Mouse (Mus musculus) kidney, adult 11 months (tissue): ENCODE measurements at regions not wholly inside any gene's neighbourhood (a gene's known extent, or its start where the extent isn't known, plus 50 kb on each side); places are given as distances from the start of the nearest gene placed in this dataset.
"Not testable (repeated sequence)": the region's sequence is repeated elsewhere in the genome, so short reads cannot be mapped to it uniquely, and the experiment has no call there.

Experiments used
- DNase-seq: peaks from one replicate; pipeline ENCODE4 v3.0.0; 2022

GRCm38 (mm10) chr4:8462414-8462813 is 223.6 kb upstream of the Car8 start:
- not testable (repeated sequence) for DNase-seq

DNA sequence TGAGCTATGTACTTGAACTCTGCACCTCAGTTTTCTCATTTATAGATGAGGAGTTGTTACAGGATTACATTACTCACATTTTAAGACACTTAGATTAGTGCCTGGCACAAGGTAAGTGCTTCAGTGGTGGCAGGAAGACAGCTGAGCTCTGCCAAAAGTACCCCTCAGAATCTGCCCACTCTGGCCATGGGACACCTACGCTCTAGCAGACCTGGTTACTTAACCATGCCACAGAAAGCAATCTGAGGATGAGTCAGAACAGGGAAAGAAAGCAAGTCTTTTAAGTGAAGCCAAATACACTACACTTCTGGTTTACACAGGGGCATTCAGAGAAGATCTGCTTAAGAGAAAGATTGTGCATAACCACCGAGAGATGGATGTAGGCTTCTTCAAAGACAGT is 215.5 kb upstream of the Car8 start:
- no peak for DNase-seq

- DNase-seq: no peak
These were observed 193.6 kb upstream of the Car8 start for GRCm38 (mm10) chr4:8432393-8432792.

- DNase-seq: no peak
These were observed 192.1 kb upstream of the Car8 start for GRCm38 (mm10) chr4:8431032-8431332.

DNA sequence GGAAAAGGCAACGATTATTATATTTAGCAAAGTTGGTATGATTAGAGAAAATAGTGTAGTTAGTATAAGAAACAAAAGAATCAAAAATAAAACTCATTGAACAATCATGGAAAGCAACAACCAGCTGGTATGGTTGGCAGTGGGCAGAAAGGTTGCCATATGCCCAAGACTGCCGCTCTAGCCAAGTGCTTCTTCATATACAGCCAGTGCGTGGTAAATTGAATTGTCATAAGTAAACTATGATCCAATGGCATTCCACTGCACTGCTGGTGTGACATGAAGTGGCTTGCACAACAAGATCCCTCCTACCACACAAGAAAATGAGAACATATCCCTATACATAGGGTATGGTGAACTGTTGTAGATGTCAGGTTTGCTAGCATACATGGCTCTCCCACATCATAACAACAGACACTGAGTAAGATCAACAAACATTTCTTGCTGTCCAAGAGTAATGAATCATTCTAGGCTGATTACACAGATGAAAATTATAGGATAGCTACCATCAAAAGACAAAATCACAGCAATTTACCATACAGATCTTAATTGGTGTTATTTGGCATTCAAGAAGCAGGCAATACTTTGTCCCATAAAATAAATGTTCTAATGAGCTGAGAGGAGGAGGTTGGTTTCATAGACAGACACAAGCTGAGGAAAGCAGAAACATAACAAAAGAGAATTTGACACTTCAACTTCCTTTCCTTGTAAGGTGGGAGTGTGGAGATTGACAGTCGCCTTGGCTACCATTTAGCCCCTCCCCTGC is 191.6 kb upstream of the Car8 start:
- no peak for DNase-seq

GRCm38 (mm10) chr4:8429771-8430170 is 190.9 kb upstream of the Car8 start:
- no peak for DNase-seq

DNA sequence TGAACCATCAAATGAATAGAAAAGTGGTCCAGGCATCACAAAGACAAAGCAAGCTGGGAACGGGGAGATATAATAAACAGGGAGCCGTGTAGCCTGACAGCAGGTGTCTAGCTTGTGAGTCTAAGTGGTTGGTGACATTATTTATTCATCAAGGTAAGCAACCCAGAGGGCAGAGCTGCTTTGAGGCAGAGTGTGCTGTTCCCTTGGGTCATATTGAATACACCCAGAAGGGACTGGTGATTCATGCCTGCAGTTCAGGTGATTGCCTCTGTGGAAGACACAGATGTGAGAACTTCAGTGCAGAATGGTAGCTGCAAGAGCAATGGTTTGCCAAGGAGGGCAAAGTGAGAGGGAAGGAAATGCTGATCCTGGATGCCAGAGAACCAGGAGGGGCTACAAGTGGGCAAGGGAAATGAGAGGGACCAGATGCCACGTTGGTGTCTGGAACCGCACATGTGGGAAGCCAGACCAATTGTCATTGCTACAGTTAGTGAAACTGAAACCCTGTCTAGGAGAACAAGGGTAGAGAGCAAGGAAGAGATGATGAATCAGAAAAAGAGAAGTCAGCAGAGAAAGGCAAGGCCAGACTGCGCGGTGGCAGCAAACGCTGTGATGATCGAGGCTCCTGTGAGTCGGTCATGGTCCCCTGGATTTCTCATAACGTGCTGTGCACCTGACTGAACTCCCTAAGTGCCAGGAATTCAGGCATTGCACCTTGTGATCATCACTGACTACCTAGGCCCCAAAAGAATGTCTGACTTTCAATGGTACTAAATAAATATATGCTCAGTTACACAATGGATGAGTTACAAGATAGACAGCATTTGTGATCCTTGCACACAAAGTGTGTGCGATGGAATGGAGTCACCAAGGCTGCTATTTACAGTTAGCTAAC is 190.0 kb upstream of the Car8 start:
- DNase-seq: no peak

- no peak for DNase-seq
These were observed 189.0 kb upstream of the Car8 start for GRCm38 (mm10) chr4:8427812-8428211.

GRCm38 (mm10) chr4:8423392-8424045 is 184.7 kb upstream of the Car8 start:
- no peak for DNase-seq

GRCm38 (mm10) chr4:8421285-8421684 is 182.4 kb upstream of the Car8 start:
- DNase-seq: no peak

DNA sequence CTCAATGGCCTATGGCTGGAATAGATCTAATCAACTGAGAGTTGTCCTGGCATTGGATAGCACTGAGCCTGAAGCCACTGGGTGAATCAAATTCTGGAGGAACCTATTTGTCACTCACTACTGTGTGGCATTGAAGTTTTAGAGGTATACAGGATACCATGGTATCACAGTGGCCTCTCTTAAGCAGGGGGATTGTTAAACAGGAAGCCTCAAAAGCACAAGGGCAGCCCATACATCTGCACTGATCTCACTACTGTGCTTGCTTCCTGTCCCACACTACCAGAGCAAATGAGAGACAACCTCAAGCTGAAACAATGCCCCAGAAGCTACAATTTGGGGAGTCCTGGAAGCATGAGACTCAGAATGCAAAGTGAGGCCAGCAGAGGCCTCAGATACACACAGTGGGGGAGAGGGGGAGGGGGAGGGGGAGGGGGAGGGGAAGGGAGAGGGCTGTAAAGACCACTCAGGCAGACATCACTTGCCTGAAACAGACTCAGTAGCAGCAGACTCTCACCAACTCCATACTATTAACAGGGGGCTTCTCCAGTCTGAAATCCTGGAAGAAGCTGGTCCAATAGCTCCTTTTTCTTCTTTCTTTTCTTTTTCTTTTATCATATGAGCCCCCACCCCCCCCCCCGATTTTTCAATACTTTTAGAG is 179.7 kb upstream of the Car8 start:
- no peak for DNase-seq

- no peak for DNase-seq
These were observed 179.0 kb upstream of the Car8 start for GRCm38 (mm10) chr4:8417821-8418220.

DNA sequence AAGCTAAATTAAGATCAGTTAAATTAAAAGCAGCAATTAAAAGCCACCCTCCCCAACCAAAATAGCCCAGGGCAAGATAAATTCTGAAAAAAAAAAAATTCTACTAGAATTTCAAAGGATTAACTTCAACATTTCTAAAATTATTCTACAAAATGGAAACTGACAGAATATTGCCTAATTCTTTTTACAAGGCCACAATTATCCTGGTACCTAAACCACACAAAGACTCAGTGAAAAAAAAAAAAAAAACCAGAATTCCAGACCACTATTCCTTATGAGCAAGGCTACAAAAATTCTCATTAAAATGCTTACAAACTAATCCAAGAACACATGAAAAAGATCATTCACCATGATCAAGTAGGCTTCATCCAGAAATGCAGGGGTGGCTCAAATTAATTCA is 174.5 kb upstream of the Car8 start:
- DNase-seq: no peak

- DNase-seq: no peak
These were observed 161.2 kb upstream of the Car8 start for GRCm38 (mm10) chr4:8400069-8400468.

DNA sequence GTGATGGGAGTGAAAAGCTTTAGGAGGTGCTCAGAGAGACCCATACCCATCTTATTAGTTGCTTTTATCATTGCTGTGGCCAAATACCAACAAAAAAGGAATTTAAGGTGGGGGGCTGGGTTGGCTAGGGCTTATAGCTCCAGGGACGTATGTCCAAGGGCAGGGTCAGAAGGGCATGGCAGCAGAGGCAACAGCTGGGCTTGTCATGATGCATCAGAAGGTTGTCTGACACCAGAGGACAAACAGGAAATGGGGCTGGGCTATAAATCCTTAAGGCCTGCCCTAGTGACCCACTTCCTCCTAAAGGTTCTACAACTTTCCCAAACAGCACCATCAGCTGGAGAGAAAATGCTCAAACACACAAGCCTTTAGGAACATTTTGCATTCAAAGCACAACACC is 160.6 kb upstream of the Car8 start:
- no peak for DNase-seq

- DNase-seq: no peak
These were observed 160.1 kb upstream of the Car8 start for GRCm38 (mm10) chr4:8398969-8399368.

- no peak for DNase-seq
These were observed 144.3 kb upstream of the Car8 start for GRCm38 (mm10) chr4:8383162-8383561.

GRCm38 (mm10) chr4:8382125-8382417 is 143.2 kb upstream of the Car8 start:
- DNase-seq: no peak

DNA sequence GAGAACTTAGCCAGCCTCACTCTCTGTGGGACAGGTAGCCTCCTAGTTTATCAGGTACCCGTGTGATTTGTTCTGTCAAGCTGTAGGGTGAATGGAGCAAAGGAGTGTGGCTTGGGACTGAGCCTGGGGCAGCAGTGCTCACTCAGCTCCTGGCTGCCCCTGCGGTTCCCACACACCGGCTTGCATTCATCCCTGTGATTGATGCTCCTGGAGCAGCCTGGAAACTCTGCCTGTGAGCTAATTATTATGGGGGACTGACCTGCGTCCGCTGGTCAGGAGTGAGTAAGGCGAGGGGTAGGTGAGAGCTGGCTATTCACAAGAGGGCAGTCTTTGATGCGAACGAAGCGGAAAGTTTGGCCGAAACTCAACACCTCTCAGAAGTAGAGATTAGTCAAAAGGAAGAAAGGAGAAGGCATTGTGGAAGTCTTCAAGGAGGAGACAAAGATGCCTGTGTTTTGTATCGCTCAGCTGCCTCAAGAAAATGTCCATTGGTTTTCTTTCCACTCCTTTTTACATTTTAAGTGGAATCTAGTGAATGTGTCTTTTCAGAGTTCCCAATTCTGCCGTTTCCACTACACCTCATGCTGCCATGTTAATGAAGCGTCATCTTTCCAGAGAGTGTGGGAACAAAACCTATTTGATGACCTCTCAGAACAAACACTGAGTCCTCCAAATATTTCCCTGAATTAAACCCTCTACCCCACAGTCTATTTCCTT is 142.7 kb upstream of the Car8 start:
- no peak for DNase-seq

GRCm38 (mm10) chr4:8380711-8381338 is 142.0 kb upstream of the Car8 start:
- DNase-seq: peak; percentile 9

- DNase-seq: no peak
These were observed 136.1 kb upstream of the Car8 start for GRCm38 (mm10) chr4:8374737-8375489.

- no peak for DNase-seq
These were observed 135.2 kb upstream of the Car8 start for GRCm38 (mm10) chr4:8374061-8374460.
